Mouse (Mus musculus) myocyte (in vitro differentiated cells): ENCODE measurements at regions not wholly inside any gene's neighbourhood (a gene's known extent, or its start where the extent isn't known, plus 50 kb on each side); places are given as distances from the start of the nearest gene placed in this dataset.

Source experiments
- MYOG ChIP-seq, 3 experiments: IDR thresholded peaks; one replicate each; pipeline ENCODE4 v1.6.1; 2011; ENCODE audit warnings: control low read depth in 2 of 3, low read depth in 2 of 3, mild to moderate bottlenecking in 2 of 3; ENCODE audit not compliant: insufficient read length in 2 of 3, control insufficient read depth in 1 of 3, insufficient read depth in 1 of 3
- POLR2AphosphoS2 ChIP-seq: IDR thresholded peaks from one replicate; pipeline ENCODE4 v1.6.1; 2011; ENCODE audit warnings: low read depth, control low read depth; ENCODE audit not compliant: insufficient read length

GRCm38 (mm10) chr15:87958866-87959265 is 414.8 kb downstream of the Fam19a5 start:
- TF ChIP-seq MYOG (IDR thresholded peaks at IDR 0.05; ENCODE audit: control insufficient read depth in 1 of 3, insufficient read depth in 1 of 3, insufficient read length in 2 of 3, low read depth in 2 of 3) (no peak), POLR2AphosphoS2 (no peak)
